Mouse (Mus musculus) lung, adult 2 months (tissue): ENCODE results near the gene E130208F15Rik. TPM values are rescaled to one million over a fixed set of nuclear protein-coding genes. Genes with fewer than 3 reads are reported as not detected.
A peak's percentile ranks its signal among the peaks of the same experiment; 100 is the strongest.

Source experiments
- DNase-seq: peaks from one replicate; pipeline ENCODE4 v3.0.0; 2022
- H3K4me1 ChIP-seq: fragments of 200-500 bp; 2 replicates; pipeline ENCODE4 v1.6.1; 2011; ENCODE audit warnings: low read length; ENCODE audit not compliant: control insufficient read depth, insufficient read depth
- H3K4me3 ChIP-seq: fragments of 200-500 bp; replicated peaks from 2 replicates; pipeline ENCODE3; 2011; ENCODE audit warnings: low read depth, mild to moderate bottlenecking, control low read depth, low read length; ENCODE audit errors: extremely low read depth
- CTCF ChIP-seq: fragments of 200-500 bp; IDR thresholded peaks from 2 replicates; pipeline ENCODE4 v1.5.1; 2011; ENCODE audit warnings: mild to moderate bottlenecking, low read length, control low read depth; ENCODE audit not compliant: insufficient read depth
- POLR2A ChIP-seq: fragments of 200-500 bp; IDR thresholded peaks from 2 replicates; pipeline ENCODE4 v1.6.1; 2011; ENCODE audit warnings: low read depth, mild to moderate bottlenecking, control low read depth, low read length, borderline replicate concordance; ENCODE audit errors: extremely low read depth
- WGBS: fragments of 180-500 bp; shearing (Covaris S2); methylation state at CpG from one replicate; pipeline ENCODE4 v1.1.7; 2018; 5-methylcytosine and 5-hydroxymethylcytosine counted together
- polyA plus RNA-seq: library from polyadenylated mRNA; depleted of rRNA; stranded (reverse); fragments of >200 nt; gene quantifications from 2 replicates; pipeline ENCODE4 v1.2.3, GENCODE M21; 2012

Gene E130208F15Rik
- polyA plus RNA-seq, 1 experiment: 0.50 TPM

DNA sequence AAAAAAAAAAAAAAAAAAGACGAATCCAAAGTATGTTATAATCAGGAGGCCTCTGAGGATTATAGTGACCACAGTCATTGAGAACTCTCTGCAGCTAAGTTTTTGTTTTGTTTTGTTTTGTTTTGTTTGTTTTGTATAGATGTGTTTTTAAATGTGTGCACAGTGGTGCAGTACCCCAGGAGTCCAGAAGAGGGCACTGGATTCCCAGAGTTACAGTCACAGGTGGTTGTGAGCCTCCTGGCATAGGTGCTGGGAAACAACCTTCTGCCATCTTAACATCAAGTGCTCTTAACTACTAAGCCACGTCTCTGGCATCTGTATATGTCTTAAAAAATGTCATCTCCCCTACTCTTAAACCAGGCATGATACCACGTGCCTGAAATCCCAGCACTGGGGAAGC lies 20.6 kb upstream of the E130208F15Rik start:
- peak; percentile 70 for TF ChIP-seq CTCF
- no peak for TF ChIP-seq POLR2A
- Histone ChIP-seq H3K4me1 (no peaks in the 10 kb centered on the region), H3K4me3 (no peak overlapping the region)
- no peak for DNase-seq
- WGBS: 46% methylated on average over 3 of the region's 3 CpGs

DNA sequence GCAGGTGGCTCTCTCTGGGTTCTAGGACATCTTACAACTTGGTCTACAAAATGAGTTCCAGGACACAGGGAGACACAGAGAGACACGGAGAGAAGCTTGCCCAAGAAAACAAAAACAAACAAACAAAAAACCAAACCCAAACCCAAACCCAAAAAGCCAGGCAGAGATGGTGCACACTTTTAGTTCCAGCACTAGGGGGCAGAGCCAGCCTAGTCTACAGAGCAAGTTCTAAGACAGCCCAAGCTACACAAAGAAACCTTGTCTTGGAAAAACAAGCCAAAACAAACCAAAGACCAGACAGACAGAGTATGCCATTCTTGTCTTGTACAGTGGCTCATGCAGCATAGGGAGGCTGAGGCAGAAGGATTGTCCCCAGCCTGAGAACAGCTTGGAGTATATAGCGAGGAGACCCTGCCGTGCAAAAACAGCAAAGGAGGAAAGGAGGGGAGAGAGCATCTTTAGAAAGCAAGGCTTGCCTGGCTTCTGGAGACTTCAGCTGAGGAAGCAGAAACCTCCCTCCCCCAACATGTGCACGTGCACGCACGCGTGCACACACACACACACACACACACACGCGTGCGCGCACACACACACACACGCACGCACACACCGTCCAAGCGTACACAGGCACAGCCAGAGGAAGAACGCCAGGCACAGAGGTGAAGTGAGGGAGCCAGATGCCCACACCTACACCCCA lies 15.3 kb upstream of the E130208F15Rik start:
- DNase-seq: no peak
- WGBS: 90% methylated on average over 16 of the region's 16 CpGs
- Histone ChIP-seq H3K4me3 (no peak overlapping the region), H3K4me1 (peaks cover 5% of the 10 kb centered on the region)
- TF ChIP-seq POLR2A: no peak
- no peak for TF ChIP-seq CTCF

DNA sequence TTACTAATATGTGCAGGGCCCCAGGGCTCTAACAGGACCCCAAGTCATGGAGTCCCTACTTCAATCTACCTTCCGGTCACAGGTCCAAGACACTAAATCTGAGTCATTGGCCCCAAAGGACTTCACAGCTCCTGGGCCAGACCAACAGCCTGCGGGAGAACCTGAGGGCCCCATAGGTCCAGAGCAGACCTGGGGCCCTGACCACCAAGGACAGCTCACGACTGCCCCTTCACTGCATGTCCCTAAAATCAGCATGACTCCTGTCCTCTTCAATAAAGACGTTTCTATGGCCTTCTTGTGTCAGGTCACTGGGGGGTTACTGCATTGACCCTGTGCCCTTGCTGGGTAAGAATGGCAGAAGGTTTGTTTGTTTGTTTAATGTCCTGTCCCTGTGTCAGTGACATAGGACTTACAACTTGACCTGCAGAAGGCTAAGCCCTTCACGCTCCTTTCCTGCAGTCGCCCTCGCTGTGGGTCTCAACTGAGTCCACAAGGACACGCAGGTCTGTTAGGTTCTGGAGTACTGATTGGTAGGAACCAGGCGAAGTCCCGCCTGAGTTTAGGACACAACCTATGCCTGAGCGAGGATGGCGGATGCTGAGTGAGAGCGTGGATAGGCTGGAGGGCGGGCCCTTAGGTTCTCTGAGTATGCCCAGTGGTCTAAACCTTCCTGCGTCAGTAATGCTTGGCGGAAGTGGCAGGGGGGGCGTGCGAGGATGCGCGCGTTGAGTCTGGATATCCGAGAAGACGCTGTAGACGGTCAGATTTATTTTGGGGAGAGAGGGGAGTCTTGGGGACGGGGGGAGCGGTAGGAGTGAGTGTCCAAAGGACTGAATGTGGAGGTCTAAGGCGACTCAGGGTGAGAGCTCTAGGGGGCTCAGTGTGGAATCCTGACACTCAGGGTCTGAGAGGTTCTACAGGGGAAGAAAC lies 13.2 kb upstream of the E130208F15Rik start, which contains the start of gene Alkbh6:
Gene Alkbh6, plus strand, starts transcription at position 642 of the 930 bp plus-strand sequence.
- Histone ChIP-seq H3K4me3 (peak within 1 kb of the TSS; percentile 73), H3K4me1 (peaks cover 5% of the 10 kb centered on the region)
- peak; percentile 85 for DNase-seq
- 0 out of 2 replicates have a peak, but pooled peaks have one; percentile 4 for TF ChIP-seq CTCF
- peak; percentile 96 for TF ChIP-seq POLR2A
- 6% methylated on average over 27 of the region's 27 CpGs for WGBS

DNA sequence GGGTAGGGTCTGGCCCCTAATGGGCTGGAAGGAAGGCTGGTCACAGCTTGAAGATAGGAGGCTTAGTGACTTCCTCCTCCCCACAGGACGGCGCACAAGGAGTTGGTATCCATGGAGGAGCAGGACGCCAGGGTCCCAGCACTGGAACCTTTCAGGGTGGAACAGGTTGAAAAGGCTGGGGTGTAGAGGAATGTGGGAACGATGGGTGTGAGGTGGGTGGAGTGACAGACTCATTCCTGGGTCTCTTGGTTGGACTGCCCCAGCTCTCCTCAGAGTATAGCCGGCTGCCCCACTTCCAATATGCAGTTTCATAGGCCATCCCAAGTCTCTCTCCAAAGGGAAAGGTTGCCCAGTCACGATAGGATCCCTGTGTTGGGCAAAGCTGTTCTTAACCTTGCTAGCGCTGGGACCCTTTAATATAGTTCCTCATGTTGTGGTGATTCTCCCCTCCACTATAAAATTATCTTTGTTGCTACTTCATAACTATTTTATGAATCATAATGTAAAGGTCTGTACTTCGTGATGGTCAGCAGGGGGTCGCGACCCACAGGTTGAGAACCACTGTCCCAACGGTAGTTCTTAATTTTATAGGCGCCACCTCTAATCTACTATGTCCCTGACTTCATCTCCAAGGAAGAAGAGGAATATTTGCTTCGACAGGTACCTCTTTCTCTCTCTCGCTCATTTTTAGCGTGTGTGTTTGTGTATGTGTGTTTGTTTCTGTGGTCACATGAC lies 12.0 kb upstream of the E130208F15Rik start:
- WGBS: 52% methylated on average over 15 of the region's 15 CpGs
- no peak for DNase-seq
- H3K4me3 ChIP-seq: no peak overlapping the region
- no peak for TF ChIP-seq CTCF
- TF ChIP-seq POLR2A: no peak
- H3K4me1 ChIP-seq: peaks cover 5% of the 10 kb centered on the region

DNA sequence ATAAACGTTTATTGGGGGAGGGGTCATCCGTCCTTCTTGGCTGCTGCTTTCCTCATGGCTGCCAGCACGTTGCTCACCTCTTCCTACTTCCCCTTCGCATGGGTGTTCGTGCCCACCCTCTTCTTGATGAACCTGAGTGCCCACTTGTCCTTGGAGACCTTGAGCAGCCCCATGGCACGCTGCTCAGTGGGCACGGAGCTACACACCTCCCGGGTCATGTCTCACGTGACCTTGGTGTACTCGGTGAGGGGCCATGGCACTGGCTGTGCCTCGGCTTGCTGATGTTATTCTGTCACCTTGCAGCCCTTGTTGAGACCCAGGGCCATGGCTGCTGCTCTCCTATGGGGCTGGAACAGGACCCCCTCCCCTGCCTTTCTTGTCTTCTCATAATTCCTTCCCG lies 11.4 kb upstream of the E130208F15Rik start:
- Histone ChIP-seq H3K4me3 (no peak overlapping the region), H3K4me1 (peaks cover 5% of the 10 kb centered on the region)
- TF ChIP-seq CTCF (no peak), POLR2A (no peak)
- no peak for DNase-seq
- 80% methylated on average over 12 of the region's 12 CpGs for WGBS

DNA sequence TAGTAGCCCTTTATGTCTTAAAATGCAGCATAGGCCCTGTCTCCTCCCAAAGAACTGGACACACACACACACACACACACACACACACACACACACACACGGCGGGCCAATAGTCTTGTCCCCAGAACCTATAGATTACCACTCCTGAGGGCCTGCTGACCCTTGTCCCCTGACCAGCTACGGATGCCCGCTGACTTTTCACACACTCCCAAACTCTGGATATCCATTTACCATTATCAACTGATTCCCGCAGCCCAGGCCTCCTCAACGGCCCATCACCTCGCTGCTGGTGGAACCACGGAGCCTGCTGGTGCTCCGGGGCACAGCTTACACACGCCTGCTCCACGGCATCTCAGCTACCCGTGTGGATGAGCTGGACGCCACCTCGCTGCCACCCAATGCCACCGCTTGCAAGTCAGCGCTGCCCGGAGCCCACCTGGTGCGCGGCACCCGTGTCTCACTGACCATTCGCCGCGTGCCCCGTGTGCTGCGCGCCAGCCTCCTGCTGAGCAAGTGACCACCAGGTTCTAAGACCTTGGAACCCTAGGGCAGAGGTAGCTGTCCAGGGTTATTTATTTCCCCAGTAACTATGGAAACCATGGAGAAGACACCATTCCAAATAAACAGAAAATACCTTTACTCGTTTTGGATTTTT lies 7.7 kb upstream of the E130208F15Rik start:
- 59% methylated on average over 27 of the region's 27 CpGs for WGBS
- H3K4me1 ChIP-seq: peaks cover 2% of the 10 kb centered on the region; the same call in 1 of the 2 replicates
- TF ChIP-seq POLR2A (no peak), CTCF (no peak)
- no peak overlapping the region for H3K4me3 ChIP-seq
- DNase-seq: no peak

DNA sequence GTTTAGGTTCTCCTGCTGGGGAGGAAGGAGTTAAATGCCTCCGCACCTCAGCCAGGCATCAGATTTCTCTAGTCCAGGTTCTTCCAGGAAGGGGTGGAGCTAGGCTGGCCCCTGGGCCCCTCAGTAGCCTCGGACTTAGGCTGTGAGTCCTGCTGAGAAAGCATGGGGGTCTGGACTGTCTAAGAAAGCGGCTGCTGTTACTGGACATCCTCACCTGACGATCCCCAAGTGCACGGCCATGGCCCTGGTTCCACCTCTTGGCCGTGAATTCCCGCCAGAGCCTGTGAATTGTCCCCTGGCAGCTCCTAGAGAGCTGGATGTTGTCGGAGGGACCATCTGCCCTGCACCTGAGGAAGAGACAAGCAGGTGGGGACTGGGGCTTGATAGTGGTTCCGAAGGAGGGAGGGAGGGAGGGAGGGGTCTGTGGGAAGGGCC lies 6.8 kb upstream of the E130208F15Rik start, which contains the start of gene Syne4:
Gene Syne4, plus strand, starts transcription at position 87 of the 435 bp plus-strand sequence.
- Histone ChIP-seq H3K4me3 (peak within 1 kb of the TSS; percentile 18), H3K4me1 (no peaks in the 10 kb centered on the region)
- DNase-seq: no peak
- WGBS: 14% methylated on average over 9 of the region's 9 CpGs
- no peak for TF ChIP-seq CTCF
- no peak for TF ChIP-seq POLR2A

DNA sequence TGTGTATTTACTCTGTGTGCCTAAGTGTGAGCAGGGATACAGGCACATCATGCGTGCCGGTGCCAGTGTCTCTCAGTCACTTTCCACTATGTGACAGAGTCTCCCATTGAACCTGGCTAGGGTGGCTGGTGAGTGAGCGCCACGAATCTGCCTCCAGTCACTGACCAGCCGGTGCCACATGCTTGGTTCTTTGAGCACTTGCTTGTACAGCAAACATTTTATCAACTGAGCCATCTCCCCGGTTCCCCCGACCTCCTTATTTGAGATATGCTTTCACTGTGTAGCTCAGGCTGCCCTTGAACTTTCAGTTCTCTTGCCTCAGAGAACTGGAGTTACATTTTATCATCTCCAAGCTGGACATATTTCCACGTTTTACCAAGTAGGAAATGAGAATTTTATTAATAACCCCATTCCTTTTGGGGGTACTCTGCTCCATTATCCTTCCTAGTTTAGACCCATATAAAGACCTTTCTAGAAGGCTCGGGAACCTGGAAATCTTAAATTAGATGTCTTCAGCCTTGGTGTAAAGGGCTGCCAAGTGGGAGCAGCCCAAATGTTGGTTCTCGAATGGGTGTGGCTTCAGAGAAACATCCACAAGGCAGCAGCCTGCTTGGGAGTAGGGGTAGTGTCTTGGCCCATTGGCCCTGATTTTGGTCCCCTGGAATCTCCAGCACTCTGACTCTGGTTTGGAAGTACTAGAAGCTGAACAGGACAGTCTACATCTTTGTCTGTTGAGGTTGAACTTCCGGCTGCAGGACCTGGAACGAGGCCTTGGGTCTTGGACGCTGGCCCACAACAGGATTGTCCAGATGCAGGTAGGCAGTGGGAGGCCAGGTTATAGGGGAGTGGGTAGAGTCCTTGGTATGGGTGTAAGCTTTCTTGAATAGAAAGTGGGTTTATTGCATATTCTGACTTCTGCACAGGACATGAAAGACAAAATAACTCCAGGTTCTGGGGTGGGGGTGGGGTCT lies 5.7 kb upstream of the E130208F15Rik start:
- WGBS: 60% methylated on average over 13 of the region's 13 CpGs
- no peaks in the 10 kb centered on the region; the same call in 1 of the 2 replicates for H3K4me1 ChIP-seq
- no peak overlapping the region for H3K4me3 ChIP-seq
- DNase-seq: no peak
- TF ChIP-seq CTCF: no peak
- TF ChIP-seq POLR2A: no peak
